ENCODE assay signal across 10 mouse cellular contexts in the genomic region with DNA sequence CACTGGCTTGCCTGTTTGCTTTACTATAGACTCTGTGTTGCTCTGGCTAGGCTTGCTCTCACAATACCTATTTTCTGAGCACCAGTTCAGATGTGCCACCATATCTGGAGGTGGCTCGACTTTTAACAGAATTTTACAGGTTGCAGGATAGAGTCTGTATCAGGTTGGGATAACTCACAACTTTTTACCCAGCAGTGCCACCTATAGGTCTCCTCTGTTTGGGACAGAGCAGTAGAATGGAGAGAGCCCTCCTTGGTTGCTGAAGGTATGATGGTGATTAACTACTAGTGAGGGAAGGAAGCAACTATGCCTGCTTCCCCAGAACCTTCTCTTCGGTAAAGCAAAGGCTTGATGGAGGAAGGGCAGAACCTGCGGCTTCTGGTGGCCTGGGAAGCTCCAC. TPM values are rescaled to one million over a fixed set of nuclear protein-coding genes. Genes with fewer than 3 reads are reported as not detected.
A peak's percentile ranks its signal among the peaks of the same experiment; 100 is the strongest.
DNase-seq lines count a peak whose midpoint lies in the region; ATAC-seq and TF ChIP-seq lines count a peak whose summit lies in the region.
"Had no signal": no experiment of that assay in that cellular context is flagged by ENCODE, and none has a peak within 500 bp of the region (broad histone marks: within the 10 kb centered on the region; RNA-seq: fewer than 3 reads in every experiment).

No protein-coding gene starts in this region.

- H3K4me3 ChIP-seq in gastrocnemius, adult 2 months, result no peak overlapping the region
- no peak overlapping the region for H3K4me3 ChIP-seq in liver, embryonic 14.5 days (ENCODE audit: insufficient read depth in 1 of 2, low read depth in 2 of 2, low read length in 2 of 2)
- no peak overlapping the region for H3K4me3 ChIP-seq in liver, embryonic 12.5 days
- no peak overlapping the region for H3K4me3 ChIP-seq in hindbrain, embryonic 11.5 days (ENCODE audit: low read depth, low read length)
- H3K4me3 ChIP-seq: heart, embryonic 15.5 days; neural tube, embryonic 12.5 days had no signal

- H3K4me1 ChIP-seq in liver, embryonic 14.5 days (replicated peaks; ENCODE audit: control insufficient read depth in 2 of 2, insufficient read depth in 2 of 2, low read length in 1 of 2), result no peaks in the 10 kb centered on the region
- H3K4me1 ChIP-seq in liver, embryonic 12.5 days, result no peaks in the 10 kb centered on the region
- H3K4me1 ChIP-seq in hindbrain, embryonic 11.5 days (replicated peaks; ENCODE audit: control insufficient read depth, insufficient read depth, low read length), result no peaks in the 10 kb centered on the region
- H3K4me1 ChIP-seq: heart, embryonic 15.5 days; neural tube, embryonic 12.5 days had no signal

- peak; percentile 58 for TF ChIP-seq CTCF in gastrocnemius, adult 2 months (IDR thresholded peaks at IDR 0.05)
- 0 out of 2 replicates have a peak, but pooled peaks have one; percentile 12 for TF ChIP-seq CTCF in liver, embryonic 14.5 days (IDR thresholded peaks at IDR 0.05; ENCODE audit: low read depth)

- no peak overlapping the region for H3K27ac ChIP-seq in gastrocnemius, adult 2 months
- no peak overlapping the region for H3K27ac ChIP-seq in liver, embryonic 14.5 days
- no peak overlapping the region for H3K27ac ChIP-seq in liver, embryonic 12.5 days
- no peak overlapping the region for H3K27ac ChIP-seq in hindbrain, embryonic 11.5 days (ENCODE audit: low read depth, low read length)
- H3K27ac ChIP-seq: heart, embryonic 15.5 days; neural tube, embryonic 12.5 days had no signal

- H3K36me3 ChIP-seq in liver, embryonic 14.5 days (replicated peaks; ENCODE audit: control insufficient read depth, insufficient read depth, low read depth), result no peaks in the 10 kb centered on the region
- H3K36me3 ChIP-seq in liver, embryonic 12.5 days, result no peaks in the 10 kb centered on the region
- H3K36me3 ChIP-seq in hindbrain, embryonic 11.5 days (ENCODE audit: control insufficient read depth, insufficient read depth, low read length), result no peaks in the 10 kb centered on the region
- H3K36me3 ChIP-seq: heart, embryonic 15.5 days; neural tube, embryonic 12.5 days had no signal

- no peak for ATAC-seq in liver, embryonic 14.5 days (ENCODE audit: insufficient read depth)
- no peak for ATAC-seq in liver, embryonic 12.5 days
- no peak for ATAC-seq in hindbrain, embryonic 11.5 days (ENCODE audit: low FRiP score)

- 39% methylated on average over 3 of the region's 3 CpGs for WGBS in liver, embryonic 14.5 days (ENCODE audit: insufficient replicate concordance)
- WGBS in liver, embryonic 12.5 days (ENCODE audit: insufficient replicate concordance), result 41% methylated on average over 3 of the region's 3 CpGs
- 75% methylated on average over 3 of the region's 3 CpGs for WGBS in hindbrain, embryonic 11.5 days

- no peaks in the 10 kb centered on the region for H3K9me3 ChIP-seq in liver, embryonic 14.5 days (ENCODE audit: control insufficient read depth, low read length)
- no peaks in the 10 kb centered on the region for H3K9me3 ChIP-seq in liver, embryonic 12.5 days (replicated peaks)
- H3K9me3 ChIP-seq in hindbrain, embryonic 11.5 days (ENCODE audit: control insufficient read depth, low read length), result no peaks in the 10 kb centered on the region
- H3K9me3 ChIP-seq: heart, embryonic 15.5 days; neural tube, embryonic 12.5 days had no signal

- TF ChIP-seq EP300 in liver, embryonic 14.5 days (IDR thresholded peaks at IDR 0.05; ENCODE audit: low read depth), result no peak

- no peak overlapping the region for H3K4me2 ChIP-seq in liver, embryonic 14.5 days (ENCODE audit: low read depth)
- no peak overlapping the region for H3K4me2 ChIP-seq in liver, embryonic 12.5 days
- no peak overlapping the region for H3K4me2 ChIP-seq in hindbrain, embryonic 11.5 days (replicated peaks; ENCODE audit: low read depth, low read length)
- H3K4me2 ChIP-seq: heart, embryonic 15.5 days; neural tube, embryonic 12.5 days had no signal

- no peak overlapping the region for H3K9ac ChIP-seq in liver, embryonic 14.5 days (replicated peaks)
- no peak overlapping the region for H3K9ac ChIP-seq in liver, embryonic 12.5 days
- no peak overlapping the region for H3K9ac ChIP-seq in hindbrain, embryonic 11.5 days (ENCODE audit: low read depth, low read length)
- H3K9ac ChIP-seq: heart, embryonic 15.5 days; neural tube, embryonic 12.5 days had no signal

- no peak for DNase-seq in gastrocnemius, adult 2 months
- DNase-seq in gastrocnemius, postnatal 25 days, result no peak
- no peak for DNase-seq in liver, embryonic 14.5 days (ENCODE audit: low read depth in 3 of 3, low spot score in 3 of 3)
- peak; percentile 38 for DNase-seq in brain, adult 2 months (ENCODE audit: low read depth, low spot score)
- peak; percentile 65 for DNase-seq in lung, postnatal 36 days
- no peak for DNase-seq in hindbrain, embryonic 11.5 days (ENCODE audit: low spot score)
- DNase-seq: thymus, postnatal 4 days had no signal

- no peaks in the 10 kb centered on the region for H3K27me3 ChIP-seq in liver, embryonic 14.5 days (ENCODE audit: control insufficient read depth, insufficient read depth, low read length)
- H3K27me3 ChIP-seq in liver, embryonic 12.5 days (replicated peaks), result no peaks in the 10 kb centered on the region
- H3K27me3 ChIP-seq in hindbrain, embryonic 11.5 days (ENCODE audit: control insufficient read depth, insufficient read depth, low read length), result no peaks in the 10 kb centered on the region
- H3K27me3 ChIP-seq: heart, embryonic 15.5 days; neural tube, embryonic 12.5 days had no signal

- intact Hi-C loops in gastrocnemius, adult 2 months (cut with DNase I), result no loop called here

RNA-seq across cellular contexts. Expression of a gene that starts 35.0 kb away (rescaled TPM):
- under 1 TPM; 0.25 to 0.31 TPM for total RNA-seq in gastrocnemius, adult 2 months (2021)
- under 1 TPM; 0.29 to 0.33 TPM for total RNA-seq in gastrocnemius, postnatal 25 days (2021)
- 0.82 and 0.94 TPM in 2 replicates for polyA plus RNA-seq in liver, embryonic 14.5 days (2012; rRNA removed)
- polyA plus RNA-seq in liver, embryonic 14.5 days (2014; fragmentation: Nextera tagmentation; extraction: Ambion mirVana), result 0.79 and 1.3 TPM in 2 replicates
- 1.8 and 2.3 TPM in 2 replicates for polyA plus RNA-seq in liver, embryonic 12.5 days (2016; fragmentation: Nextera tagmentation; extraction: Ambion mirVana)
- 2.7 and 3.0 TPM in 2 replicates for polyA plus RNA-seq in hindbrain, embryonic 11.5 days (2014; fragmentation: Nextera tagmentation; extraction: Ambion mirVana)

Comparison
In these comparisons a context has a peak if more than half of its experiments do, and no peak if none do; other contexts are left out.
1. DNase-seq: peak in brain, adult 2 months (single experiment) and lung, postnatal 36 days (single experiment); none in gastrocnemius, adult 2 months (single experiment), gastrocnemius, postnatal 25 days (single experiment), liver, embryonic 14.5 days (0 of 3) and hindbrain, embryonic 11.5 days (single experiment).